Mouse (Mus musculus) gastrocnemius, postnatal 25 days (tissue): ENCODE measurements at regions not wholly inside any gene's neighbourhood (a gene's known extent, or its start where the extent isn't known, plus 50 kb on each side); places are given as distances from the start of the nearest gene placed in this dataset.
"Not testable (repeated sequence)": the region's sequence is repeated elsewhere in the genome, so short reads cannot be mapped to it uniquely, and the experiment has no call there.

Experiments used
- DNase-seq: peaks from one replicate; pipeline ENCODE4 v3.0.0; 2022

DNA sequence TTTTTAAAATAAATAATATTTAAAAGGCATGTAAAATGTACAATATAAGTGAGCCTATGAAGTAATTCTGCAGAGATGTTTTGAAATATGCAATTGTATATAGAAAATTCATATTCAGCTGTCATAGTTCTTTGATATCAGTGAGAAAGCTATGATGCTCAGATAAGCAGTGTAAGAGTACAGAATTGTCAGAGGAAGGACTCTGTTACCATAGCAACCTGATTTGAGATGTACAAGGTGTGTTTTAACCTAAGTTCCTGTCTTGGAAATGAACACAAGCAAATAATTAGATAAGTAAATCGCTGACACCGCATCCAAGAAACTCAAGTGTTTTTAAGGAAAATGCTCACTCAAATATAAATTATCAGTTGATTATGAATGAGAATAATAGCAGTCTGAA is 271.8 kb downstream of the Gabrg2 start:
- no peak for DNase-seq

- no peak for DNase-seq
Observed at GRCm38 (mm10) chr11:41716616-41717015, 284.0 kb downstream of the Gabrg2 start.

GRCm38 (mm10) chr11:41690682-41691081 is 310.0 kb downstream of the Gabrg2 start:
- no peak for DNase-seq

- no peak for DNase-seq
Observed at GRCm38 (mm10) chr11:41682991-41683390, 317.7 kb downstream of the Gabrg2 start.

DNA sequence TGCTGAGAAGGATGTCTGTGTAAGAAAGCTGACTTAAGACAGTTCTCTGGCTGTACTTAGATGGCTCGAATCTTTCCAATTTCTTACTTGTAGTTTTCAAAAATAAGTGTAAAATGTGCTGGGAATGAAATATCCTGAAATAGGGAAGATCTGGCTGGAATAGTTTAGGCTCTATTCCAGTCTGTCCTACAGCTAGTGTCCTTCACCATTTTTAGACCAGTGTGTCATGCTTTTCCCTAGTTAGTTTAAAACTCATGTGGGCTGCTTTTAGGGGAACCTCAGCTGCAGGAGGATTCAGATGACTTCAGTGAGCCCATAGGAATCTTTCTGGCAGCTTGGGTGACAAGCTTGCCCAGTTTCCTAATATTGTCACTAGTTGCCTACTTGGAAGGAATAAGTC is 348.1 kb downstream of the Gabrg2 start:
- DNase-seq: no peak

GRCm38 (mm10) chr11:41645502-41645891 is 355.2 kb downstream of the Gabrg2 start:
- DNase-seq: no peak

- peak; percentile 6 for DNase-seq
Observed at GRCm38 (mm10) chr11:41644725-41645501, 355.7 kb downstream of the Gabrg2 start.

DNA sequence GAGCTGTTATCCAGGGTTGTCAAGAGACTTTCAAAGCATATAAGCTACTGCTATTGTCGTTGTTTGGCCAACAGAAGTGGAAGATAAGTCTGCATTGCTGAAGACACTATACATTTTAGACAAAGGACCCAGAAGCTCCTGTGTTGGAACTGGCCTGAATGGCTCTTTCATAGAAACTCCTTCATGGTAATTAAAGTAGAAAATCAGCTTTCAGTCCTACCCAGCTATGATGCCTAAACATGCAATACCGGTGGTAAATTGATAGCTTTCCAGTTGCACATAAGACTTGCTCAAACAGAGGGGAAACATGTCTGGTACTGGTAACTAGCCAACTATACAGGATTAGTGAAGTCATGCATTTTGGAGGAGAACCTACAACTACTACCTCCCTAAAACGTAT is 356.6 kb downstream of the Gabrg2 start:
- DNase-seq: no peak

GRCm38 (mm10) chr11:41599006-41599405 is 401.7 kb downstream of the Gabrg2 start:
- DNase-seq: no peak

DNA sequence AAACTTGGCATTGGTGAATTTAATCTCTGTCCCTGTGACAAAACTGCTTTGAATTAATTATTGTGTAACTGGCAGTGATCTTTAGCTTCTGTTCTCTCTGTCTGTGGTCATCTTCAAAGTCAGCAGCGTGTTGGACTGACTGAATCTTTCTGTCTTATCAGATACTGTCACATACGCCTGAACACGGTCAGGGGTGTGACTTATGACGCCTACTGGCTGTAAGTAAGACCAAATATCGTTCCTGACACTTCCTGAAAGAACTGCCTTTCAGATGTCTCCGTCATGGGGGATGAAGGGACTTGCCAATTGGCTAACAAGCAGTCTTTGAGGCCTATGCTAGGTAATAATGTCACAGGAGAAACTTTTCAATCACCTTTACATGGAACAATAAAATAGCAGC is 402.2 kb downstream of the Gabrg2 start:
- no peak for DNase-seq

DNA sequence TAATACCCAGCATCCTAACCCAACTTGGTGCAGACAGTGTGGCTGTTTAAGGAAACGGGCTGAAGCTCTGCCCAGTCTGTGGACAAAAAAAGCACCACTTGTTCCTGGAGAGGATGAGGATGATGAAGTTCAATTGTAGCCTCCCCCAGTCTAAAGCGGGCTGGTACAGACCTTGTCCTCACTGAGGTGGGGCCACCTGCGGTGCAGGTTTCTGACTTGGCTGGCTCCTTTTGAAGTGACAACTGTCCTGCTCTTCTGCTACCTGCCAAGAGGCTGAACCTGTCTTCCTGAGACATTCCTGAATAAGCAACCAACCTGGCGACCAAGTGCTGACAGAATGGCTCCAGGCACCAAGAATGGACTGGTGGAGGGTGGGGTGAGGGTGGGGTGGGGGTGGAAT is 409.2 kb downstream of the Gabrg2 start:
- not testable (repeated sequence) for DNase-seq
